Mouse (Mus musculus): ENCODE data around the gene Gpd2. TPM values are rescaled to one million over a fixed set of nuclear protein-coding genes. Genes with fewer than 3 reads are reported as not detected.

The Gpd2 gene
- polyA plus RNA-seq, 1 experiment from 2014 or later, result 20.3 TPM

- Histone ChIP-seq H3K4me1 (no peaks in the 10 kb centered on the region), H3K27ac (no peak overlapping the region), H3K9ac (no peak overlapping the region), H3K4me3 (no peak overlapping the region), H3K36me3 (ENCODE audit: poor library complexity, severe bottlenecking) (no peaks in the 10 kb centered on the region), H3K9me3 (replicated peaks) (no peaks in the 10 kb centered on the region), H3K4me2 (no peak overlapping the region), H3K27me3 (no peaks in the 10 kb centered on the region)
- no peak for ATAC-seq
- WGBS, result 85% methylated on average over 4 of the region's 4 CpGs
These were observed 171.0 kb downstream of the Gpd2 start for GRCm38 (mm10) chr2:57408413-57408812.

GRCm38 (mm10) chr2:57411551-57411950 lies 174.1 kb downstream of the Gpd2 start:
- peaks cover 9% of the 10 kb centered on the region; the same call in 1 of the 2 replicates for H3K4me1 ChIP-seq
- no peaks in the 10 kb centered on the region for H3K9me3 ChIP-seq (replicated peaks)
- ATAC-seq, result no peak
- H3K4me2 ChIP-seq, result no peak overlapping the region
- 89% methylated on average over 2 of the region's 2 CpGs for WGBS
- H3K4me3 ChIP-seq, result no peak overlapping the region
- no peak overlapping the region for H3K9ac ChIP-seq
- H3K27ac ChIP-seq, result no peak overlapping the region
- H3K36me3 ChIP-seq (ENCODE audit: poor library complexity, severe bottlenecking), result no peaks in the 10 kb centered on the region
- H3K27me3 ChIP-seq, result no peaks in the 10 kb centered on the region

GRCm38 (mm10) chr2:57414550-57415160 lies 177.2 kb downstream of the Gpd2 start:
- H3K9ac ChIP-seq, result no peak overlapping the region
- H3K36me3 ChIP-seq (ENCODE audit: poor library complexity, severe bottlenecking), result no peaks in the 10 kb centered on the region
- H3K27ac ChIP-seq, result no peak overlapping the region
- peaks cover 9% of the 10 kb centered on the region; the same call in 1 of the 2 replicates for H3K4me1 ChIP-seq
- H3K4me2 ChIP-seq, result no peak overlapping the region
- WGBS, result 46% methylated on average over 9 of the region's 9 CpGs
- H3K4me3 ChIP-seq, result no peak overlapping the region
- peak; percentile 50; the same call in 1 of the 2 replicates for ATAC-seq
- H3K27me3 ChIP-seq, result no peaks in the 10 kb centered on the region
- H3K9me3 ChIP-seq (replicated peaks), result no peaks in the 10 kb centered on the region

- Histone ChIP-seq H3K9ac (no peak overlapping the region), H3K27ac (no peak overlapping the region), H3K27me3 (no peaks in the 10 kb centered on the region), H3K4me2 (no peak overlapping the region), H3K4me3 (no peak overlapping the region), H3K9me3 (replicated peaks) (no peaks in the 10 kb centered on the region), H3K4me1 (peaks cover 9% of the 10 kb centered on the region; the same call in 1 of the 2 replicates), H3K36me3 (ENCODE audit: poor library complexity, severe bottlenecking) (no peaks in the 10 kb centered on the region)
- peak; percentile 73; the same call in 1 of the 2 replicates for ATAC-seq
- 39% methylated on average over 1 of the region's 1 CpGs for WGBS
These were observed 179.3 kb downstream of the Gpd2 start for GRCm38 (mm10) chr2:57416711-57417110.

Other genes with a start within 250 kb of the Gpd2 start
- gene Nr4a2, start 113.6 kb upstream of the Gpd2 start, polyA plus RNA-seq (2015; fragmentation: Nextera tagmentation; extraction: Ambion mirVana), result 14.2 and 20.7 TPM in 2 replicates